Mouse (Mus musculus): ENCODE measurements around the gene Emc6. TPM values are rescaled to one million over a fixed set of nuclear protein-coding genes. Genes with fewer than 3 reads are reported as not detected.

Emc6 gene
- polyA plus RNA-seq, 1 experiment from 2014 or later = 118 TPM

DNA sequence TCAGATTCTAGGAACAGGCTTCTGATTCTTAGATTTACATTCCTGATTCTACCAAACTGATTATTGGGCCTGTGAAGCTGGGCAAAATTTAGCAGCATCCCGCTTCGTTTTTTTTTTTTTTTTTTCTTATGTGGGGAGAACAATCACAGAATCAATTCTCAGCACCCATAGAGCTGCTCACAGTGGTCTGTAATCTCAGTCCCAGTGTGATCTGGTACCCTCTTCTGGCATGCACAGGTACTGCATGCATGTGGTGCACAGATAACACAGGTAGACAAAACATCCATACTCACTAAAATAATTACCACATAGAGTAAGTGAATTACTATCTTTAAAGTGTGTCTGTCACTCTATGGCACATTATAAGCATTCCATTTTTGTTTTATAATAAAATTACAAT lies 30.8 kb upstream of the Emc6 start:
- DNase-seq = peak; percentile 17
- no peaks in the 10 kb centered on the region for H3K4me1 ChIP-seq (ENCODE audit: insufficient read depth)
- H3K4me2 ChIP-seq = no peak overlapping the region
- H3K27me3 ChIP-seq (ENCODE audit: insufficient read depth, low read length) = no peaks in the 10 kb centered on the region
- peak; percentile 42 for TF ChIP-seq CTCF (IDR thresholded peaks at IDR 0.05; ENCODE audit: low read depth)
- WGBS = 66% methylated on average over 2 of the region's 2 CpGs
- H3K9ac ChIP-seq = no peak overlapping the region
- H3K9me3 ChIP-seq (ENCODE audit: low read depth, low read length) = no peaks in the 10 kb centered on the region
- no peak for ATAC-seq (ENCODE audit: insufficient read depth)
- H3K36me3 ChIP-seq (ENCODE audit: insufficient read depth) = no peaks in the 10 kb centered on the region
- no peak overlapping the region for H3K4me3 ChIP-seq (ENCODE audit: low read depth, low read length)
- no peak overlapping the region for H3K27ac ChIP-seq (ENCODE audit: low read depth)

- ATAC-seq (ENCODE audit: insufficient read depth) = no peak
- 52% methylated on average over 7 of the region's 7 CpGs for WGBS
- Histone ChIP-seq H3K4me1 (ENCODE audit: insufficient read depth) (no peaks in the 10 kb centered on the region), H3K4me3 (ENCODE audit: low read depth, low read length) (no peak overlapping the region), H3K9ac (no peak overlapping the region), H3K9me3 (ENCODE audit: low read depth, low read length) (no peaks in the 10 kb centered on the region), H3K27me3 (ENCODE audit: insufficient read depth, low read length) (no peaks in the 10 kb centered on the region), H3K4me2 (no peak overlapping the region), H3K36me3 (ENCODE audit: insufficient read depth) (no peaks in the 10 kb centered on the region), H3K27ac (ENCODE audit: low read depth) (no peak overlapping the region)
- no peak for DNase-seq
- TF ChIP-seq CTCF (IDR thresholded peaks at IDR 0.05; ENCODE audit: low read depth) = no peak
These were observed 28.4 kb upstream of the Emc6 start for GRCm38 (mm10) chr11:73205194-73205593.

- 75% methylated on average over 8 of the region's 8 CpGs for WGBS
- DNase-seq = no peak
- H3K4me1 ChIP-seq (ENCODE audit: insufficient read depth) = no peaks in the 10 kb centered on the region
- H3K4me3 ChIP-seq (ENCODE audit: low read depth, low read length) = no peak overlapping the region
- no peak for TF ChIP-seq CTCF (IDR thresholded peaks at IDR 0.05; ENCODE audit: low read depth)
- no peak for ATAC-seq (ENCODE audit: insufficient read depth)
- H3K4me2 ChIP-seq = no peak overlapping the region
- no peak overlapping the region for H3K27ac ChIP-seq (ENCODE audit: low read depth)
- H3K36me3 ChIP-seq (ENCODE audit: insufficient read depth) = no peaks in the 10 kb centered on the region
- no peaks in the 10 kb centered on the region for H3K27me3 ChIP-seq (ENCODE audit: insufficient read depth, low read length)
- no peak overlapping the region for H3K9ac ChIP-seq
- no peaks in the 10 kb centered on the region for H3K9me3 ChIP-seq (ENCODE audit: low read depth, low read length)
These were observed 27.1 kb upstream of the Emc6 start for GRCm38 (mm10) chr11:73203895-73204294.

DNA sequence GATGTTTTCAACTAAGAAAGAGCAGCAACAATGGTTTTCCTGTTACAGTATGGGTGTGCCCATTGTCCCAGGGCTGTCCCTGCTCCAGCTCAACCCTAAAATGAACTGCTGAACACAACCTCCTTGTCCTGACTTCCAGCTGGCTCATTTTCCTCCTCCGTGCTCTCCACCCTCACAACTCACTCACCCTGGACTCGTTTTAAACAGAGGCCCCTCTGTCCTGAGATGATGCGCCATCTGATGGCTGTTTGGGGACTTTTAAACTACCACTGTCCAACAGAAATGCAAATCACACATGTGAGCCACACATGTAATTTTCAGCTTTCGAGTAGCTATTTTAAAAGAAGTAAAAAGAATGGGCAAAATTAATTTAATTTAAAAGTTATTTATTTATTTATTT lies 24.8 kb upstream of the Emc6 start:
- TF ChIP-seq CTCF (IDR thresholded peaks at IDR 0.05; ENCODE audit: low read depth) = peak; percentile 36; the same call in 1 of the 2 replicates
- Histone ChIP-seq H3K9me3 (ENCODE audit: low read depth, low read length) (no peaks in the 10 kb centered on the region), H3K36me3 (ENCODE audit: insufficient read depth) (no peaks in the 10 kb centered on the region), H3K4me1 (ENCODE audit: insufficient read depth) (no peaks in the 10 kb centered on the region), H3K27ac (ENCODE audit: low read depth) (no peak overlapping the region), H3K27me3 (ENCODE audit: insufficient read depth, low read length) (no peaks in the 10 kb centered on the region), H3K4me3 (ENCODE audit: low read depth, low read length) (no peak overlapping the region), H3K9ac (no peak overlapping the region), H3K4me2 (no peak overlapping the region)
- ATAC-seq (ENCODE audit: insufficient read depth) = no peak
- DNase-seq = peak; percentile 46
- WGBS = 33% methylated on average over 4 of the region's 4 CpGs

DNA sequence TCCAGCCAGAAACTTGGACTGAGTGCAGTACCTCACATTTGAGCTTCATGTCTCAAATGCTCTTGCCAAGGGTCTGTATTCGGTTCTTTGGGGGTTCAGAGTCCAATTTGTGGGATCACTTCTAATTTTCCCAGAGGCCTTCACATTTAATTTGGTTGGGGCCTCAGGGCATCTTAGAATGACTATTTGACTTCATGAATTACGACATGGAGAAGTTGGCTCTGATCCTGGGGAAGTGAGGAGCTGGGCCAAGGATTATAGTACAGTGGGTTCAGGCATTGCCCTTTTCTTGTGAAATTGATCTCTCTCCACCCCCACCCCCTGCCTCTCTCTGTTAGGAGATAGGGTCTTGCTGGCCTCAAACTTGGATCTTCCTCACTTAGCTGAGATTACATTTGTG lies 24.2 kb upstream of the Emc6 start:
- H3K27ac ChIP-seq (ENCODE audit: low read depth) = no peak overlapping the region
- no peaks in the 10 kb centered on the region for H3K27me3 ChIP-seq (ENCODE audit: insufficient read depth, low read length)
- WGBS = 49% methylated on average over 2 of the region's 2 CpGs

DNA sequence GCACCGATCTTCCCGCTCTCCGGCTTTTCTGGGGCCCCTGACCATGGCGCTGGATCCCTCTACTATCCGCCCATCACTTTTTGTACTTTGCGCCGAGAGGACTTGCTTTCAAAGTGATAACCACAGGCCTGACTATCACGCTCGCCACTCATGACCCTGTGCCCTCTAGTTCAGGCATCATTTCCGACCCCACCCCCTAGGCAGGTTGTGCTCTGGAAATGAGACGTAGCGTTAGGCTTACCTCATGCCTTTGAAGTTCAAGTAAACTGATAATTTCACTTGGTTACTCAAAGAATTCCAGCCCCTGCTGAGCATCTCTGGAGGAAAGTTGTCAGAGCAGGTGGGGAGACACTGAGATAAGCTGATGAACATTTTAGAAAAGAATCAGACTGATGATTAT lies 23.0 kb upstream of the Emc6 start:
- no peak overlapping the region for H3K27ac ChIP-seq (ENCODE audit: low read depth)

More for the DNA sequence above, 24.2 kb upstream of the Emc6 start:
- Histone ChIP-seq H3K4me3 (ENCODE audit: low read depth, low read length) (no peak overlapping the region), H3K4me1 (ENCODE audit: insufficient read depth) (no peaks in the 10 kb centered on the region), H3K4me2 (no peak overlapping the region), H3K36me3 (ENCODE audit: insufficient read depth) (no peaks in the 10 kb centered on the region), H3K9ac (no peak overlapping the region), H3K9me3 (ENCODE audit: low read depth, low read length) (no peaks in the 10 kb centered on the region)
- ATAC-seq (ENCODE audit: insufficient read depth) (no peak), DNase-seq (peak; percentile 20)
- TF ChIP-seq CTCF (IDR thresholded peaks at IDR 0.05; ENCODE audit: low read depth) = no peak

DNA sequence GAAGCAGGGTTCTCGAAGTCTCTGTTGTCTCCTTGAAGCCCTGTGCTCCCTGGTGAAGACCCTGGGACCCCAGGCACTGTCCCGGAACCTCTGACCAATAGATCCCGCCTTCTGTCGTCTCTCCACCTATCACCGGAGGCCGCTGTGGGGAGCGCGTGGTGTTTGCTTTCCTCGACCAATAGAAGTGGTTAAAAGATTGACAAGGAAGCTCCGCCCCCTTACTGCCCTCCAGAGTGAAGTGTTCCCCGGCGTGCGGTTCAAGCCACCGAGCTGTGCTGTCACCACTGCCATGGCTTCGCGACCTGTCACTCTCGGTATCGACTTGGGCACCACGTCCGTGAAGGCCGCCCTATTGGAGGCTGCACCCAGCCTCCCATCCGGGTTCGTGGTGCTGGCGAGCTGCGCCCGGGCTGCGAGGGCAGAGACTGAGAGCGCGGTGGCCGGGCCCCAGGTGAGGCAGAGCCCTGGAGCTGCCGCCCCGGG lies 22.4 kb upstream of the Emc6 start, which contains the start of gene Shpk:
Shpk (plus strand) TSS at position 231 of the 483 bp plus-strand sequence.
- ATAC-seq (ENCODE audit: insufficient read depth) = peak; percentile 98
- Histone ChIP-seq H3K9ac (peak within 1 kb of the TSS; percentile 69), H3K27ac (ENCODE audit: low read depth) (no peak within 1 kb of the TSS), H3K4me2 (peak within 1 kb of the TSS; percentile 97), H3K9me3 (ENCODE audit: low read depth, low read length) (no peaks in the 10 kb centered on the region), H3K27me3 (ENCODE audit: insufficient read depth, low read length) (no peaks in the 10 kb centered on the region), H3K4me3 (ENCODE audit: low read depth, low read length) (peak within 1 kb of the TSS; percentile 61), H3K36me3 (ENCODE audit: insufficient read depth) (no peaks in the 10 kb centered on the region), H3K4me1 (ENCODE audit: insufficient read depth) (no peaks in the 10 kb centered on the region)
- 0 out of 2 replicates have a peak, but pooled peaks have one; percentile 4 for TF ChIP-seq CTCF (IDR thresholded peaks at IDR 0.05; ENCODE audit: low read depth)
- under 1% methylated on average over 32 of the region's 32 CpGs for WGBS
- peak; percentile 97 for DNase-seq

More for the DNA sequence above, 23.0 kb upstream of the Emc6 start:
- H3K9ac ChIP-seq = peak overlapping the region; percentile 69
- no peak for TF ChIP-seq CTCF (IDR thresholded peaks at IDR 0.05; ENCODE audit: low read depth)
- no peaks in the 10 kb centered on the region for H3K36me3 ChIP-seq (ENCODE audit: insufficient read depth)
- no peaks in the 10 kb centered on the region for H3K4me1 ChIP-seq (ENCODE audit: insufficient read depth)
- H3K4me3 ChIP-seq (ENCODE audit: low read depth, low read length) = peak overlapping the region; percentile 61
- H3K9me3 ChIP-seq (ENCODE audit: low read depth, low read length) = no peaks in the 10 kb centered on the region
- DNase-seq = no peak
- no peak for ATAC-seq (ENCODE audit: insufficient read depth)
- H3K27me3 ChIP-seq (ENCODE audit: insufficient read depth, low read length) = no peaks in the 10 kb centered on the region
- WGBS = under 1% methylated on average over 12 of the region's 12 CpGs
- peak overlapping the region; percentile 97 for H3K4me2 ChIP-seq

Measured in lung, embryonic 14.5 days (tissue).